Mouse (Mus musculus) adipocyte (in vitro differentiated cells): Measurements from ENCODE around the gene Sgk1.

ENCODE experiments used
- DNase-seq: peaks from one replicate; pipeline ENCODE4 v3.0.0-alpha.2; 2016; ENCODE audit warnings: low spot score

Sgk1 gene

DNA sequence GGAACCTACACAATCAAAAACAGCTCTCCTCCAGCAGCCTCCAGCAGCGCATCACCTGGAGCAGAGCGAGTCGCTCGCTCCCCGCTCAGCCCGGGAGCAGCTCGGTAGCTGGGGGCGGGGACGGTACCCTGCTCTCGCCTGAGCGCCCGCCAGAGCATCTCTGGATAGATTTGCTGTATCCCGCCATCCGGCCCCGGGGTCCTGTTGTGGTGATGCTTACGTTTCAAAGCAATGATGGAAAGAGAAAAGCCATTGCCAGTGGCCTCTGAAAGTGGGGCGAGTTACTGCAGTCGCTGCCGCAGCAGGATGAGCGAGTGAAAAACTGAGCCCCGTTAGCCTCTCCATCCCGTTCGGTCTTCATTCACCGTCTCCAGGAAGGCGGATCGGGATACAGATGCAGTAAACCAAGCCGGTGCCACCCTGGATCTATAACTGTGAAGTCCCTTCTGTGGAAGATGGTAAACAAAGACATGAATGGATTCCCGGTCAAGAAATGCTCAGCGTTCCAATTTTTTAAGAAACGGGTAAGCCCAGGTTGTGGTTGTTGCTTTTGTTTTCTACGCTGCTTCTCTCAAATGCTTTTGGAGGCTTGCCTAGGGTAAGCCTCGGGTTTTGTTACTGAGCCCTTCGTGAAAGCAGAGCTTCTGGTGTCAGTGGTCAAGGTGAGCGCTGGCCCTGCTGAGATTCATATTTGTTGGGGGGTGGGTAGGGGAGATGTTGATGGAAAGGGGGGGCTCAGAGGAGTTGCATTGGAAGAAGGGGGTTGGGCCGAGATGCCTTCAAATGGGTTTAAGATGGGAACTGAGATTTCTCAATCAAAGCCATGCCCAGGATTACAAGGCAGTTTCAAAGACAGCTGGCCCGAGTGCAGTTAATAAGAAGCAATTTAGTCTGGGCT, at the start of gene Sgk1:
Sgk1 (plus strand) TSS at position 1 of the 898 bp plus-strand sequence.
- DNase-seq: no peak

DNA sequence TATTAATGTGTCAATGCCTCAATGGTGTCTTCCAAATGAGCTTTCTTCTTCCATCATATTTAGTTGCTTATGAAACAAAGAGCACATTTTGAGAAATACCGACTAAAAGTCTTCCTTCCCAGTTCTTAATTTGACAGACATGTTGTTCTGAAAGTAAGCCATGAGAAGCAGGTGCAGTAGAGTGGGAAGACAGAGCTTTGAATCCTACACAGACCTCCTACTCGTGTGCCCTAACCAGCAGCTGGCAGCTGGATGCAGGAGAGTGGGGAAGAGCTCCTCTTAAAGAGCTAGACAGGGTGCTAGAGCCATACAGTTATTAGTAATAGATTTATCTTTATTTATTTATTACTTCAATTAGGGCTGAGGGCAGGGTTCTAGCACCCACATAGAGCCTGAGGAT, 49.7 kb upstream of the Sgk1 start:
- DNase-seq: no peak

DNA sequence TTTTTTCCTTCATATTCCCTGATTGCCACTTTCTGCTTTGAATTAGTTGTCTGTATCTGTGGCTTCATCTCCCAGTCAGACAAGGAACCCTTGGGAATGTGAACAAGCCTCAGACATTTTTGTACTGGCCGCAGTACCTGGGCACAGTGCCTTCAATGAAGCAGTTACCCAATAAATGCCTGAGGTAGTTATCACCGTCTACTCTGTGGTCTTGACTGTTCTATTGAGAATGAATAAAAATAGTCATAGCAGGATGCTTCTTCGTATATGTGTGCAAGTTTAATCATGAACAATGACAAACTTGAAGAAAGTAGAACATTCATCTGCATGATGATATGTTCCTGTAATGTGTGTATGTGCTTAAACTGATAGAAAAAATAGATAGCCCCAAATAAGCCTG, 48.2 kb upstream of the Sgk1 start:
- DNase-seq: no peak

DNA sequence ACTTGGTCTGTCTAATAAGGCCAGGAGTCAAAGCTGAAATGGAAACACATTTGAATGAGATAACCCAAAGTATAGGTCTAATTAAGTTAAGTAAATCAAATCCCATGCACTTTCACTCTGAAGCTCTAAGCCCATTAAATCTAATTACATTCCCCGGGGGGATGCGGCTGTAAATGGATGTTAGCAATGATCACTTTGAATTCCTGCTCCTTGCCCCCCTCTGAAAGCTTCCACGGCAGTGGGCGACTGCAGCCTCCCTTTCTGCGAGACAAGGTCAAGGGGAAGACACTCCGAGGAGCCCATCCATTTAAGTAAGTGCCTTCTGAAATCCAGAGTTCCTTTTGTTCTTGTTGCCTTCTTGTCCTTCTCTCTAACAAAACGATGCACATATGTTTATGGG, 46.9 kb upstream of the Sgk1 start:
- no peak for DNase-seq

DNA sequence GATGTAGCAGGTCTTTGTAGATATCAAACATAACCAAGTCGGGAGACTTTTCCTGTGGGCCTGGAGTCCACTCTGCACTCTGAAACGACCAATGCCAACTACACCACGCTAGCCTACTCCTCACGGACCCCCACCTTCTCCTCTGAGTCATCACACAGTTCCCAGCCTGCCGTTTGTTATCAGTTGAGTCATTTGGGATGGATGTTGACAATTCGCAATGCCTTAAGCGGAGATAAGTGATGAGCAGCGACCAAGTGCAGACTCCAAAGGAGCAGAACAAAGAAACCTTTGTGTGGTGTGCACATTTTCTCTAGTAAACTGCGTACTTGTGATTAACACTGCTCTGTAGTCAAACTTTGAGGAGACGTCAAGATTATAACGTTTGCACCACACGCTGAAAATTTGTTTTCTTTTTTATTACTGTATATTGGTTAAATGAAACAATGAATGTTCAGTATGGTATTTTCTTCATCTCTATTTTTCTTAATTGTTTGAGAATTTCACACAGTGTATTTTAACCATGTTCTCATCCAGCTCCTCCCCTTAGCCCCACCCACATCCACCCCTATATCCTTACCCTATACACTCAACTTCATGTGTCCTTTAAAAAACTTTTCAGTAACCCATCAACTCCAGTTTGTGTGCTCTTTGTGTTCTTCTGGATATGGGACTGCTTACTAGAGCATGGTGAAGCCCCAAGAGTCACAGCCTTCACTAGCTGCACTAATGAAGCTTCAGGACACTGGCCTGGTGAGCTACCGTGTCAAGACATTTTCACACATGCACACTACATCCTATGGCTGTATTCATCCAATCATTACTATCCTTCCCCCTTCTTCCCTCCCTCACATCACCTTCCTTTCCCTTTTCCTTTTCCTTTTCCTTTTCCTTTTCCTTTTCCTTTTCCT, 42.5 kb upstream of the Sgk1 start:
- no peak for DNase-seq

DNA sequence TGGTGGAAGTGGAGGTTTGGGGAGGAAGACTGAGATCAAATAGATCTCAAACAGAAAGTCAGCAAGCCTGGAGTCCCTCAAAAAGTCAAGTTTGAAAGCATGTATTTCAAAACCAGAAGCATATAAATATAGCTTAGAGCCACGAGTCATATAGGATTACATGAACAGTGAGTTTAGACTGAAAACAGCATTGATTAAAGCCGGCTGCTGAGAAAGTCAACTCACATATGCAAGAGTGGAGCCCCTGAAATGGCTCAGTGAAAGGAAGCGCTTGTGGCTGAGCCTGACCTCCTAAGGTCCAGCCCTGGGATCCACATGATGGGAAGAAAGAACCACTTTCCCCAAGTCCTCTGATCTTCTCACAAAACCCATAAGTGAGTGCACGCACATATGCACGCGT, 38.7 kb upstream of the Sgk1 start:
- DNase-seq: no peak

DNA sequence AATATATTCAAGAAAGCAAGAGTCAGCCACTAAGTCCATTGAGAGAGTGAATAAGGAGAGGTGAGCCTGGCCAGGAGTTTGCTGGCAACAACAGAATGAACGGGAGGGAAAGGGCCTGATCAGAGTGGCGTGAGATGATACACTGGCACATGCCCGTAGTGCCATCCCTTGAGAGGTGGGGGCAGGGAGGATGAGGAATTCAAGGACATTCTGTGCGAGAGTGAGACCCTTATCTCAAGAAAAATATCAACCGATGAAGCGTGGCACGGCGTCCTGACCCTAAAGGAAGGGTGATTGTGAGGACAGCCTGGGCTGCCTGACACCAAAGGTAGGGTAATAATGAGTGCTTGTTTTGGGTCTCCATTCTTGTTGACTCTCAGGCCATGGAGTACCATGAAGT, 38.1 kb upstream of the Sgk1 start:
- DNase-seq: no peak

DNA sequence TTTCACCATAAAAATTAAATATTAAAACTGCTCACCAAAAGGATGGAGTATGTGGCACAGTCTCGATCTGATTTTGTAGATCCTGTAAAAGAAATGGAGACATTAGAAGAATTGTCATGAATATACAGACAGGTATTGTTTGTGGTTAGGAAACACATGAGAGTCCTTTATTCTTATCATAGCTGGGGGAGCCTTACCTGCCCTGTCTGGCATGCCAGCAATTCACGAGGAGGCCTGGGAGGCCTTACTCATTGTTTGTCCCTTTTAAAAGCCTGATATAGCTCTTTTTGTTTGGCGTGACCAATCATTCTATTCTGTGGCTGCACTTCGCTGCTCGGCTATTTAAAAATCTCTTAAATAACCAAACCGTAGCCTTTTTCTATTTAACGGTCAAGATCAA, 37.6 kb upstream of the Sgk1 start:
- no peak for DNase-seq

DNA sequence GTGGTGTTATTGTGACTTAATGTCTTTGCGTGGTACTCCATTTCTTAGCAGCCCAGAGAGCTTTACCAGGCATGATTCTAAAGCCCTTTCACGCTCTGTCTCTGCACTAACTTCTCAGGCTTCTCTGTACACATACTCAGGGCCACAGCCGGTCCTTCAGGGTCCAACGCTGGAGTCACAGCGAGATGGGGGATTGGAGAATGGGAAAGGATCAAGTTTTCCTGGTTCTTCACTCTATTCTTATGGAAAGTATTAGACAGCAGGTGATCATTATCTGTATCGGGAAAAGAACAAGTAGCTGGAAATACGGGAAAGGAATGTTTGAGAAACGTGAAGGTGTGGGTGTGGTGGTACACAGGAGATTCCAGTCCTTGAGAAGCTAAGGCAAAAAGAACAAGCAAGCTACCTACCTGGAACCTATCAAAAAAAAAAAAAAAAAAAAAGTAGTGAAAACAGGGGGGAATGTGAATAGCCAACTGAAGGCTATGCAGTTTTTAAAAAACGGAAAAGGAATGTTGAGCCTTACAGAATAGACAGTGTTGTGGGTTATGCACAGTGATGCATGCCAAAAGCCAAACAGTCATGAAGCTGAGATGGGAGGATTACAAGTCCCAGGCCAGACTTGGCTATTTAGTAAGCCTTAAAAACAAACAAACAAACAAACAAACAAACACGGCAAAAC, 36.2 kb upstream of the Sgk1 start:
- no peak for DNase-seq

DNA sequence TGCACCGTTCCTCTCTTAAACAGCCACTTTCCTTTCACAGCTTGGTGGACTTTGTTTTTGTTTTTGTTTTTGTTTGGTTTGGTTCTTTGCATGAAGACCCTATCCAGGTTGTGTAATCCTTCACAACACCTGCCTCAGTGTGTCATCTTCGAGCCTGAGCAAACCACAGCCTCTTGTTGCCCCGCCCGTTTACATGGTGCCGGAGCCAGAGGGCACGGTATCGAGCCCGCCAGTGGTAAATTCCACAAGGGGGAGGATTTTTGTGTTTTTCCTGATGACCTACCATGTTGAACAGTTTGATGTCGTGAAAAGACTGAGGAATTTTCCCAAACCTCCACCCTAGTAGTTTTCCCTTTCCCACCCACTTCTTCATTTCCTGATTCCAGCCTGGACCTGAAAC, 35.6 kb upstream of the Sgk1 start:
- DNase-seq: no peak

DNA sequence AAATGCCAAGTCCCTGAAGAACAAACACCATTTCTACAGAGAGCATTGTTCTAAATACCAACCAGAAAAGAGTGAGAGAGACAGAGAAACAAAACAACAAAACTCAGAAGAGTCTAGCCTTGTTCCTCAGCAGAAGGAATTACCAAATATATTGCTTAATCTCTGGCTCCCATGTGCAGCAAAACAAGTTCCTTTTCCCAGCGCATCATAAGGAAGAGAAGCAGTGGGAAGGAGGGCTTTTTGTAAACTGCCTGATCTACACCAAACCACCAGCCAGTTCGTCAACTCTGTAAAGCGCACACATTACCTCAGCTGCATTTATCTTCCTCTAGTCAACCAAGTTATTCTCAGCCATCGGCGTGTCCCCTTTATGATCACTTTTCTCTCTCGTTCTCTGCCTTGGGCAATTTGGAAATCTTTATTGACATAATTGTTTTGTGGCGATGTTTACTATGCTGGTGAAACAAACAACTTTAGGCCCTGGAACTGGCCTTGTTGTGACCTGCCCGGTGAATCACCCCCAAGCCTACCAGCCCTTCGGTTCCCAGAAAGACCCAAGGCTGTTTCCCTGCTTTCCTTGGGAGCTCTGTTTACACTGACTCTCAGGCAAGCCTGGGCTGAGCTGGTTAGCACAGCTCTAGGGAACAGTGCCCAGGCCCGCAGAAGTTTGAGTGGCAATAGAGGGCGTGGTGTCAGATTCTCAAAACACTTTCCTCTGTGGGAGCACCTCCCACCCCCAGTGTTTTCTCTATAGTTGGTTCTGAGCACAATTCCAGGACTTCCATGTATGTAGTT, 34.8 kb upstream of the Sgk1 start:
- DNase-seq: peak; percentile 60

DNA sequence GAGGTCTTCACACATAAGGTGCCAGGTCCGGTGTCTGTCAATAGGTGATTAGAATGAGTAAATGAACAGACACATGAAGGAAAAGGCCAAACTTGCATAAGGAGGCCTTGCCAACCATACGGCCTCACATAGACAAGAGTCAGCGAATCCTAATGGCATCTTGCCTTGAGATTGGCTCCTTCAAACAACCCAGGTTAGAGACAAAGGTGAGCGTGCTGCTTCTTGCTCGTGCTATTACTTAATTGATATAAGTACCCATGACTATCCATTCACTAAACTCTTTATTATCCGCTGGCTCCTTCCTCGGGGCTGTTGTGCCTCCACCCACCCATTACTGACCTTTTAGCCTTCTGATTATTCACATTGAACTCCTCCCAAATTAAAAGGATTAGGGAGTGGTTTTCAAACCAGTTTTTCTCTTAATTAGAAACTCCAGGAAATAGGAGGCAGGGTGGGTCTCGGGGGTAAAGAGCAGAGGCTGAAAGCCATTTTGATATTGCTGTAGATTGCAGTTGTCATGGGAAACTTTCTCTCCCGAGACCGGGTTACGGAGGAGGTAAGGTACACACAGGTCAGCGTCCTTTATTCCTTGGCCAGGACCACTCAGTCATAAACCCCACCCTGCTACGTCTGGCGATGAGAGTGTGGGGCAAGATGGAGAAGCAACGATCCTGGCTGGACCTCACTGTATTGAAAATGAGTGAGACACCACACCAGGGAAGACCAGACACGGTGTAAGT, 33.9 kb upstream of the Sgk1 start:
- no peak for DNase-seq

DNA sequence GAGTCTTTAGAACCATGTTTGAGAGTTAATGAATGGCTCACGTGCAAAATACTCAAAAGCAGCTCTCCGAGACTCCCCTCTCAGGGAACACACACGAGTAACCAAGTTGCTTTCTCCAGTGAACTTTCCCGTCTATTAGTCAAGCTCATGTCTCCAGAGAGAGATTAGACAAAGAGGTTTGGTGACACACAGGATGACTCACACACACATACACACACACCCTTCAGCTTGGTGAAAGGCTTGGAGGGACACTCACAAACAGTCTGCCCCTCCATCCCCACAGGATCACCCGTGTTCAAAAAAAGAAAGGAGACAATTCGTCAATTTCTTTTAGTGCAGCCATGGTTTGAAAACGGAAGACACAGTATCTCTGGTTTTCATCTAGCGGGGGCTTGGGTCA, 32.7 kb upstream of the Sgk1 start:
- no peak for DNase-seq

DNA sequence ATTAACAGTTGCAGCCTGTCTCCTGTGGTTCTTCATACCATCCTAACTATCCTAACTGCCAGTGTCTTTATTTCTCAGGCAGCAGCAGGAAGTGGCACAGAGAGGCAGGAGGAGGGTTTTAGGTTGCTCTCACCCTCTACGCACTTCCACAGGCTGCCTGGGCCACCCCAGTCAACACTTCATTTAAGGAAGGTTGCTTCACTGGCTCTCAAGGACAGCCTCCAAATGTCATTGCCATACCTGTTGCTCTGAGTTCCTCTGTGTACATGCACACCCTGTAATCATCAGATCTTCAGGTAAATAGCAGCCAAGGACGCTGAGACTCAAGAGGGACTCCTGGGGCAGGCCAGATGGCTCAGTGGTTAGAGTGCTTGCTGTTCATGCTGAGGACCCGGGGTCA, 31.7 kb upstream of the Sgk1 start:
- DNase-seq: no peak

DNA sequence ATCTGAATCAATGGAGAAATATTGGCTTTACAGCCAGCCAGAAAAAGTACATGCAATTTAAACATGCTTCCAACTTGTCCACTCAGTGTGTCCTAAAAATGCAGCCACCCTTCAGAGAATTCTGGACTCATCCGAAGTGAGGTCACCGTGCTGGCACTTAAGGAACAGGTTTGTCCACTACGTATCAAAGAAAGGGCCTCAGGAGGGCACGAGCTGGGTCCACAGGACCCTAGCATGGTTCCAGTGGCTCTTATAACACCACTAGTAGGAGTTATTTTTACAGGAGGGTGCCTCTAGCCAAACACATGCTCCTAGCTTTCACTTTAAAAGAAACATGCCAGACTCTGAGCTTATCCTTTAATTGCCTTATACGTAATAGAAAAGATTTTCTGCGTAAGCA, 28.9 kb upstream of the Sgk1 start:
- DNase-seq: no peak

DNA sequence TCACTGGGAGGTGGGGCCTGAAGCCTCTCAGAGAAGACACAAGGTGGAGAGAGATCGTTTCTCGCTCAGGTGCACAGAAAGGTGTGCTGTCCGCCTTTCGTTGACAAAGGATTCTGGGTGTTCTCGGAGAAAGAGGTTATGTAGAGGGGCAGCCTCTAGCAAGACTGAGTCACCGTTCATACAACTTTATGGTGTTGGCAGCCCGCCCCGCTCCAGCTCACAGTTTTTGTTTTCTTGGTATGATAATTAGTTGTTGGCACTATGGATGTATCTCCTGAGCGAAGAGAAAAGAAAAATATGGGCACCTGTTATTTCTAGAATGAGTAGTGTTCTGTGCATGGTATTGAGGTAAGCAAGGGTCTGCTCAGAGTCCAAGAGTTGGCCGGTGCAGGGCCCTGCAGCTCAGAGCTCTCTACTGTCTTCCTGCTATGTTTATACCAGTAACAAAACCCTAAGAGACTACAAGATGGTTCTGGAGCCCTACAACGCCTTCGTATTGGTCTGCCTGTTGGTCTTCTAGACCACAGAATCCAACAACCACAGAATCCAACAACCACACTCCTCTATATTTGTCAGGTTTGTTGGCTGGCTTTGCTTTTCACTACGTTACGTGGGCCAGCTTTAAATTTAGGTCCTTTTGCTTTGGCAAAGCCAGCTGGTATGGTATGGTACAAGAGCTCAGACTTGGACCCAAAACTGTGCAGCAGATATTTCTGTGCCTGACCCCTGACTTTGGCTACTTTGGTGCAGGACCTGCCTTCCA, 28.2 kb upstream of the Sgk1 start:
- DNase-seq: no peak

DNA sequence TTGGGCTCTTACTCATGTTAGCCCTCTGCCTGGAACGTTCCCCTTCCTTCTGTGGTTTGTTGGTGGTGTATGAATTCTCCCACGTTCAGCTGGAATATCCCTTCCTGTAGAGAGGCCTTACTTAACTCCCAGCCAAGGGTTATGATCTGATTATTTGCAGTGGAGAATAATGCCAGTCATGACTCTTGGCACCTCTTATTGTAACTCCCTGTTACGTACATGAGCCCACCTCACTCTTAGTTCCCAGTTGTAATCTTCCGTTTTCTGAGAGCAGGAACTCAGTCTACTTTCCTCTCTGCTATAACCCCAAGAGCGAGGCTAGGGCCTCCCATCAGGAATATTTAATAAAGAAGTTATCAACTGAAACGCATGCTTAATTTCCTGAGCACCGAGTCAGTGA, 26.6 kb upstream of the Sgk1 start:
- DNase-seq: no peak

DNA sequence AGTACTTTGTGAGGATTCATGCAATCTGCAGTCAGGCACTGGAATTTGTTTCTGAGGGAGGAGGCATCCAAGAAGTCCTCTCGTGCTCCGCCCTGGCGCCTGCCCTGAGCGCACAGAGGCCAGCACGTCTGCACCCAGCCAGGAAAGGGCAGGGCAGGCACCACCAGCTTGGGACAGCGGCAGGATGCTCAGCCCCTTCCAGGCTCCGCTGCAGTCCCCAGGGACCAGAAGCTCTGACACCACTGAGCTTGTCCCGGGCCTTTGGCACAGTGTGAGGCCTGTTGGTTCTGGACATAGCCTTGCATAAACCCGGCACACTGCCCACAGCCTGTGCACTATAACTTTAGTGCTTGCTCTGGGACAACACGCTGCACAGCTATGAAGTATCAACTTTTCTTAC, 24.3 kb upstream of the Sgk1 start:
- peak; percentile 90 for DNase-seq

DNA sequence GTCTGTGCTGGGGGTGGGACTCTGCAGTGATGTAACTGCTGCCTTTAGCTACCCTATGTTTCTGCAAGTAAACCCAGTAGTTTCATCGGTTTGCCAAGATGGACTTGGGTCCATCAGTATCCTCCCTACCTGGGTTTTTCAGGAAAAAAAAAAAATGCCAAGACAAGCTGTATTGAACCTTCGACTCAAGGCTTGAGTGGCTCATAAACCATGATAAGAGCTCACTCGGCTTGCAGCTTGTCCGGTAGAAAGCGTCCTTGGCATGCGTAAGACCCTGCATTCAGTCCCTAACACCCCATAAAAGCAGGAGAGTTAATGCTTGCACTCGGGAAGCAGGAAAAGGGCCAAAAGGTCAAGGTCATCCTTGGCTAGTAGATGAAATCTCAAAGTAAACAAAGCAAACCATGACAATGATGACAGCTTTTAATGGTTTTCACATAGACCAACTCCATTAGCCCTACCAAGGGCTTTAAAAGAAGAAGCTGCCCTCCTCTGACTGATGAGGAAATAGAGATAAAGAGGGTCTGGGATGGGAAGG, 23.5 kb upstream of the Sgk1 start:
- no peak for DNase-seq

DNA sequence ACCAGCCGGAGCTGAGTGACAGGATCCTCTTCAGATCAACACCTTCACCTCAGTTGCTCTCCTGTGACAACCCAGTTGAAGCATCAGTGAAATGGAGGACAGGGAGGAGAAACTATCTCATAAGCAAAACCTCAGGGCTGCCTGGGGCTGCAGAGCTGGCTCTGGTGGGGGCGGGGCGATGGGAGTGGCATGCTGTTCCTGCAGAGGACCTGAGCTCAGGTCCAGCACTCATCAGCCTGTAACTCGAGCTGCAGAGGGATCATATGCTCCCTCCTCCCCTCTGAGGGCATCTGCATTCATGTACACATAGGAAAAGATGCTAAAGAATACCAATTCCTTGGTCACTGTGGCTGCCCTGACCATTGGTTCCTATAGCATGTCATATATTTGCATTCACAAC, 15.5 kb upstream of the Sgk1 start:
- no peak for DNase-seq
